Mouse (Mus musculus) cerebellum, adult 2 months (tissue): Measurements from ENCODE around the gene BC037034.

Experiments used
- CTCF ChIP-seq: fragments of 200-500 bp; IDR thresholded peaks from 2 replicates; pipeline ENCODE4 v1.5.1; 2011; ENCODE audit warnings: low read depth, mild to moderate bottlenecking, control low read depth, low read length, moderate library complexity, borderline replicate concordance; ENCODE audit not compliant: insufficient read depth
- POLR2A ChIP-seq: fragments of 200-500 bp; IDR thresholded peaks from 2 replicates; pipeline ENCODE4 v1.6.1; 2011; ENCODE audit warnings: low read length, control low read depth, borderline replicate concordance; ENCODE audit not compliant: insufficient read depth

DNA sequence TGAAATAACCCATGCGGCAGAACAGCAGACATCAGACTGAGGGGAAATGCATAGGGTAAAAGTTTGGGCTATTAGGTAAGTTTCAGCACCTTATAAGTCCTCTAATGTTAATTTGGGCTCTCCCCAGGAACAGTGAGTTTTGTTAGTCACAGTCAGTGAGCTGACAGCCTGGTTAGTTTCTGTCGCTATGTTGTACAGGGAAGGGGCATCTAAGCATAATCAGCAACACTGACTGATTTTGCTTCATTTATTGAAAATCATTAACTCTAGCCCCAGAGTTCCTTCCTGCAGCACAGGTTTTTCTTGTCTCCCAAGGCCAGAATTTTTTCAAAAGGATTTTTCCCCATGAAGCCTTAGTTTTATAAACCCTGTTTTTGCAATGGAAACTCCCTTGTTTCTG is 30.1 kb downstream of the BC037034 start:
- TF ChIP-seq CTCF: no peak
- TF ChIP-seq POLR2A: no peak
